Mouse (Mus musculus): ENCODE data around the gene Cacng7. TPM values are rescaled to one million over a fixed set of nuclear protein-coding genes. Genes with fewer than 3 reads are reported as not detected.
"Not testable (repeated sequence)": the region's sequence is repeated elsewhere in the genome, so short reads cannot be mapped to it uniquely, and the experiment has no call there.

The Cacng7 gene
- polyA plus RNA-seq, 1 experiment from 2014 or later = 5.0 TPM

GRCm38 (mm10) chr7:3291197-3291596, 41.6 kb upstream of the Cacng7 start:
- Histone ChIP-seq H3K4me2 (ENCODE audit: low read length) (peak overlapping the region; percentile 82), H3K9ac (replicated peaks; ENCODE audit: low read length) (no peak overlapping the region), H3K4me3 (replicated peaks; ENCODE audit: low read depth, low read length) (peak overlapping the region; percentile 54), H3K27me3 (ENCODE audit: control insufficient read depth, insufficient read depth, low read length) (no peaks in the 10 kb centered on the region), H3K9me3 (ENCODE audit: control insufficient read depth, low read length) (no peaks in the 10 kb centered on the region), H3K27ac (replicated peaks; ENCODE audit: low read depth, low read length) (no peak overlapping the region), H3K36me3 (ENCODE audit: control insufficient read depth, insufficient read depth, low read length) (peaks cover 21% of the 10 kb centered on the region; the same call in 1 of the 2 replicates), H3K4me1 (ENCODE audit: control insufficient read depth, insufficient read depth, low read length) (peaks cover 12% of the 10 kb centered on the region; the same call in 1 of the 2 replicates)
- ATAC-seq (ENCODE audit: low FRiP score, low TSS enrichment) = no peak
- 69% methylated on average over 6 of the region's 6 CpGs for WGBS
- no peak for DNase-seq

GRCm38 (mm10) chr7:3291764-3292163, 41.0 kb upstream of the Cacng7 start:
- 86% methylated on average over 3 of the region's 3 CpGs for WGBS
- no peaks in the 10 kb centered on the region for H3K9me3 ChIP-seq (ENCODE audit: control insufficient read depth, low read length)
- H3K27ac ChIP-seq (replicated peaks; ENCODE audit: low read depth, low read length) = no peak overlapping the region
- H3K9ac ChIP-seq (replicated peaks; ENCODE audit: low read length) = no peak overlapping the region
- no peak for DNase-seq
- H3K4me2 ChIP-seq (ENCODE audit: low read length) = no peak overlapping the region
- H3K4me3 ChIP-seq (replicated peaks; ENCODE audit: low read depth, low read length) = no peak overlapping the region
- no peak for ATAC-seq (ENCODE audit: low FRiP score, low TSS enrichment)
- H3K4me1 ChIP-seq (ENCODE audit: control insufficient read depth, insufficient read depth, low read length) = peaks cover 12% of the 10 kb centered on the region; the same call in 1 of the 2 replicates
- H3K27me3 ChIP-seq (ENCODE audit: control insufficient read depth, insufficient read depth, low read length) = no peaks in the 10 kb centered on the region
- H3K36me3 ChIP-seq (ENCODE audit: control insufficient read depth, insufficient read depth, low read length) = peaks cover 25% of the 10 kb centered on the region

- not testable (repeated sequence) for H3K9me3 ChIP-seq (ENCODE audit: control insufficient read depth, low read length); ATAC-seq (ENCODE audit: low FRiP score, low TSS enrichment); H3K4me2 ChIP-seq (ENCODE audit: low read length); H3K27ac ChIP-seq (replicated peaks; ENCODE audit: low read depth, low read length); H3K4me3 ChIP-seq (replicated peaks; ENCODE audit: low read depth, low read length); DNase-seq; H3K9ac ChIP-seq (replicated peaks; ENCODE audit: low read length); H3K27me3 ChIP-seq (ENCODE audit: control insufficient read depth, insufficient read depth, low read length)
- 80% methylated on average over 11 of the region's 12 CpGs for WGBS
- peaks cover 12% of the 10 kb centered on the region; the same call in 1 of the 2 replicates for H3K4me1 ChIP-seq (ENCODE audit: control insufficient read depth, insufficient read depth, low read length)
- peaks cover 30% of the 10 kb centered on the region for H3K36me3 ChIP-seq (ENCODE audit: control insufficient read depth, insufficient read depth, low read length)
Observed at GRCm38 (mm10) chr7:3292271-3292670, 40.5 kb upstream of the Cacng7 start.

GRCm38 (mm10) chr7:3292791-3293190, 40.0 kb upstream of the Cacng7 start:
- 7% methylated on average over 14 of the region's 14 CpGs for WGBS
- peaks cover 35% of the 10 kb centered on the region for H3K36me3 ChIP-seq (ENCODE audit: control insufficient read depth, insufficient read depth, low read length)
- peaks cover 12% of the 10 kb centered on the region; the same call in 1 of the 2 replicates for H3K4me1 ChIP-seq (ENCODE audit: control insufficient read depth, insufficient read depth, low read length)
- no peak for ATAC-seq (ENCODE audit: low FRiP score, low TSS enrichment)
- peak overlapping the region; percentile 34 for H3K9ac ChIP-seq (replicated peaks; ENCODE audit: low read length)
- peak; percentile 49 for DNase-seq
- H3K4me3 ChIP-seq (replicated peaks; ENCODE audit: low read depth, low read length) = no peak overlapping the region
- no peaks in the 10 kb centered on the region for H3K9me3 ChIP-seq (ENCODE audit: control insufficient read depth, low read length)
- no peak overlapping the region for H3K27ac ChIP-seq (replicated peaks; ENCODE audit: low read depth, low read length)
- peak overlapping the region; percentile 42 for H3K4me2 ChIP-seq (ENCODE audit: low read length)
- no peaks in the 10 kb centered on the region for H3K27me3 ChIP-seq (ENCODE audit: control insufficient read depth, insufficient read depth, low read length)

GRCm38 (mm10) chr7:3294794-3295193, 38.0 kb upstream of the Cacng7 start:
- Histone ChIP-seq H3K27ac (replicated peaks; ENCODE audit: low read depth, low read length) (no peak overlapping the region), H3K27me3 (ENCODE audit: control insufficient read depth, insufficient read depth, low read length) (no peaks in the 10 kb centered on the region), H3K9me3 (ENCODE audit: control insufficient read depth, low read length) (no peaks in the 10 kb centered on the region), H3K36me3 (ENCODE audit: control insufficient read depth, insufficient read depth, low read length) (peaks cover 45% of the 10 kb centered on the region), H3K4me2 (ENCODE audit: low read length) (no peak overlapping the region), H3K4me1 (ENCODE audit: control insufficient read depth, insufficient read depth, low read length) (peaks cover 12% of the 10 kb centered on the region; the same call in 1 of the 2 replicates), H3K9ac (replicated peaks; ENCODE audit: low read length) (no peak overlapping the region), H3K4me3 (replicated peaks; ENCODE audit: low read depth, low read length) (no peak overlapping the region)
- 94% methylated on average over 1 of the region's 1 CpGs for WGBS
- ATAC-seq (ENCODE audit: low FRiP score, low TSS enrichment) (no peak), DNase-seq (no peak)

- no peak for DNase-seq
- H3K4me2 ChIP-seq (ENCODE audit: low read length) = no peak overlapping the region
Observed at GRCm38 (mm10) chr7:3295321-3296110, 37.2 kb upstream of the Cacng7 start.

GRCm38 (mm10) chr7:3296711-3297110, 36.0 kb upstream of the Cacng7 start:
- Histone ChIP-seq H3K4me3 (replicated peaks; ENCODE audit: low read depth, low read length) (no peak overlapping the region), H3K27me3 (ENCODE audit: control insufficient read depth, insufficient read depth, low read length) (peaks cover 11% of the 10 kb centered on the region; the same call in 1 of the 2 replicates), H3K9ac (replicated peaks; ENCODE audit: low read length) (no peak overlapping the region), H3K9me3 (ENCODE audit: control insufficient read depth, low read length) (no peaks in the 10 kb centered on the region), H3K36me3 (ENCODE audit: control insufficient read depth, insufficient read depth, low read length) (peaks cover 45% of the 10 kb centered on the region), H3K4me1 (ENCODE audit: control insufficient read depth, insufficient read depth, low read length) (0 out of 2 replicates have a peak, but pooled peaks cover 2% of the 10 kb centered on the region), H3K4me2 (ENCODE audit: low read length) (no peak overlapping the region), H3K27ac (replicated peaks; ENCODE audit: low read depth, low read length) (no peak overlapping the region)
- DNase-seq (no peak), ATAC-seq (ENCODE audit: low FRiP score, low TSS enrichment) (no peak)
- WGBS = 94% methylated on average over 16 of the region's 16 CpGs

More at GRCm38 (mm10) chr7:3295321-3296110, 37.2 kb upstream of the Cacng7 start:
- Histone ChIP-seq H3K27me3 (ENCODE audit: control insufficient read depth, insufficient read depth, low read length) (0 out of 2 replicates have a peak, but pooled peaks cover under 1% of the 10 kb centered on the region), H3K36me3 (ENCODE audit: control insufficient read depth, insufficient read depth, low read length) (peaks cover 45% of the 10 kb centered on the region), H3K9ac (replicated peaks; ENCODE audit: low read length) (no peak overlapping the region), H3K4me1 (ENCODE audit: control insufficient read depth, insufficient read depth, low read length) (peaks cover 10% of the 10 kb centered on the region; the same call in 1 of the 2 replicates), H3K27ac (replicated peaks; ENCODE audit: low read depth, low read length) (no peak overlapping the region), H3K9me3 (ENCODE audit: control insufficient read depth, low read length) (no peaks in the 10 kb centered on the region), H3K4me3 (replicated peaks; ENCODE audit: low read depth, low read length) (no peak overlapping the region)
- WGBS = 87% methylated on average over 5 of the region's 5 CpGs
- no peak for ATAC-seq (ENCODE audit: low FRiP score, low TSS enrichment)

- peak; percentile 38 for DNase-seq
- 56% methylated on average over 7 of the region's 7 CpGs for WGBS
Observed at GRCm38 (mm10) chr7:3299941-3300617, 32.7 kb upstream of the Cacng7 start.

More at GRCm38 (mm10) chr7:3299941-3300617, 32.7 kb upstream of the Cacng7 start:
- ATAC-seq (ENCODE audit: low FRiP score, low TSS enrichment) = no peak
- Histone ChIP-seq H3K4me2 (ENCODE audit: low read length) (no peak overlapping the region), H3K27me3 (ENCODE audit: control insufficient read depth, insufficient read depth, low read length) (peaks cover 23% of the 10 kb centered on the region; the same call in 1 of the 2 replicates), H3K9me3 (ENCODE audit: control insufficient read depth, low read length) (no peaks in the 10 kb centered on the region), H3K4me1 (ENCODE audit: control insufficient read depth, insufficient read depth, low read length) (peaks cover 27% of the 10 kb centered on the region), H3K4me3 (replicated peaks; ENCODE audit: low read depth, low read length) (no peak overlapping the region), H3K9ac (replicated peaks; ENCODE audit: low read length) (no peak overlapping the region), H3K27ac (replicated peaks; ENCODE audit: low read depth, low read length) (no peak overlapping the region), H3K36me3 (ENCODE audit: control insufficient read depth, insufficient read depth, low read length) (peaks cover 33% of the 10 kb centered on the region)

All from midbrain, embryonic 14.5 days (tissue).